Mouse (Mus musculus) lung, adult 10 weeks (tissue): ENCODE data around the gene Alox8. TPM values are rescaled to one million over a fixed set of nuclear protein-coding genes. Genes with fewer than 3 reads are reported as not detected.

Source experiments
- polyA plus RNA-seq: library from polyadenylated mRNA; stranded (reverse); fragments of 350-450 nt; fragmentation: Illumina TruSeq; extraction: RNeasy Lipid Tissue Mini Kit (QIAGEN cat#74804); gene quantifications from one replicate; pipeline ENCODE4 v1.2.3, GENCODE M21; 2014; ENCODE audit warnings: low read depth, low replicate concordance; ENCODE audit not compliant: insufficient read depth

Alox8 gene
- 0.07 TPM for polyA plus RNA-seq

DNA sequence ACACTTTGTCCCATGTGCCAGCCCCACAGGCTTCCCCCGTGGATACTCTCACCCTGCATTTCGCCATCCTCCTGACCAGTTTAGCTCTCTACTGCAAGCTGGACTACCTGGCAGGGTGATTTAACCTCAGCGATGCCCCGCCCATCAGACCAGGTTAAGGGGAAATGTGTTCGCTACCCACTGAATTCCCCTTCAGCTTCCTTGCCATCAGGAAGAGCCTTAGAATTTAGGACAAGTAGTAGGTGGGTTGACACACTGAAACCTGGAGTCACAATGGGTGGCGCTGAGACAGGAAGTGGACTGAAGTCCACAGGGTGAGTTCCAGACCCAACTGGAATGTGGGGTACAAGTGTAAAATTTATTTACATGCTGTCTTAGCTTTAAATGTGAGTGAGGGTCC, at the start of gene Alox8:
Gene Alox8 (minus strand): TSS at position 101 of the 400 bp plus-strand sequence.

DNA sequence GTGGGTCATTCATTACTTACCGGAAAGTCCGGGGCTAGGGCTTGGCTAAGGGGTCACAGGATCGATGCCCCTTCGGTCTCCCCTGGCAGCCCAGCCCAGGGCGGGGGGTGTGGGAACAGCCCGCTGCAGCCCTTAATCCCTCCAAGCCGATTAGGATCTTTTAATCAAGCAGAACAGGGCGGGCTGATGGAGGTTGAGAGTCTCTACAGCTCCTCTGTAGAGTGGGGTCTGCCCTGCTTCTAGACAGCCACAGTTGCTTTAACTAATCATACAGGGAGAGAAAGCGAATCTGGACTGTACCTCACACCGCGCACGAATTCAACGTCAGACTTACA, 39.2 kb upstream of the Alox8 start, which contains the start of gene Gucy2e:
Gene Gucy2e (minus strand): TSS at position 111 of the 335 bp plus-strand sequence.

DNA sequence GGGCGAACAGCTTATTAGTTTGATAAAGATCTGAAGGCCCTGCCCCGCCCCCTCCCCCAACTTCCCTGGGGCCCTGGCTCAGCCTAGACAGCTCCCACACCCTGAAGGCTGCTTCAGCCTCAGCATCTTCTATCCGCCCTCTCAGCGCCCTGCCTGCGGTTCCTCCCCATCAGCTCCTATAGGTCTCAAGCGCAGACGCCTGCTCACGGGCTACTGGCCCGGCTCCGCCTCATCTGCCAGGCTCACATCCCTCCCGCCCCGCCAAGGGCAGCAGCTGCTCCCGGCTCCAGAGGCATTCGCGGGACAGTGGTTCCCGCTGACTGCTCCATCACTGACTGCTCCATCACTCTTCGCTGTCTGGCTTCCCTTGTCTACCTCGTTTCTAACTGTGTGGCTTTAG, 40.8 kb downstream of the Alox8 start, which contains the start of gene Alox12b:
Gene Alox12b (plus strand): TSS at position 190 of the 400 bp plus-strand sequence.

Other genes with a start within 250 kb of the Alox8 start
- 34.6 TPM for gene Arhgef15, start 240.4 kb downstream of the Alox8 start, polyA plus RNA-seq
- gene Slc25a35, start 229.7 kb downstream of the Alox8 start, polyA plus RNA-seq = 9.0 TPM
- 17.0 TPM for gene Rangrf, start 222.7 kb downstream of the Alox8 start, polyA plus RNA-seq
- gene Pfas, start 189.4 kb downstream of the Alox8 start, polyA plus RNA-seq = 2.7 TPM
- 14.5 TPM for gene Ctc1, start 181.9 kb downstream of the Alox8 start, polyA plus RNA-seq
- 1.7 TPM for gene Aurkb, start 152.2 kb downstream of the Alox8 start, polyA plus RNA-seq
- 15.7 TPM for gene Borcs6, start 138.1 kb downstream of the Alox8 start, polyA plus RNA-seq
- gene Tmem107, start 127.0 kb downstream of the Alox8 start, polyA plus RNA-seq = 46.5 TPM
- gene Vamp2, start 109.4 kb downstream of the Alox8 start, polyA plus RNA-seq = 71.0 TPM
- gene Per1, start 102.6 kb downstream of the Alox8 start, polyA plus RNA-seq = 18.4 TPM
- 0.12 TPM for gene Hes7, start 77.4 kb downstream of the Alox8 start, polyA plus RNA-seq
- 0.39 TPM for gene 9130213A22Rik, start 75.3 kb downstream of the Alox8 start, polyA plus RNA-seq
- gene Aloxe3, start 71.9 kb downstream of the Alox8 start, polyA plus RNA-seq = 0.39 TPM
- not detected for gene Alox12b, start 40.9 kb downstream of the Alox8 start, polyA plus RNA-seq
- not detected for gene Gucy2e, start 39.2 kb upstream of the Alox8 start, polyA plus RNA-seq
- 3.7 TPM for gene Cntrob, start 125.9 kb upstream of the Alox8 start, polyA plus RNA-seq
- 64.9 TPM for gene Trappc1, start 126.1 kb upstream of the Alox8 start, polyA plus RNA-seq
- gene Kcnab3, start 128.4 kb upstream of the Alox8 start, polyA plus RNA-seq = 0.39 TPM
- 1.3 TPM for gene Rnf227, start 142.6 kb upstream of the Alox8 start, polyA plus RNA-seq
- gene Chd3, start 171.6 kb upstream of the Alox8 start, polyA plus RNA-seq = 45.8 TPM
- 125 TPM for gene Naa38, start 197.6 kb upstream of the Alox8 start, polyA plus RNA-seq
- gene Cyb5d1, start 197.8 kb upstream of the Alox8 start, polyA plus RNA-seq = 11.8 TPM
- 12.9 TPM for gene Tmem88, start 200.4 kb upstream of the Alox8 start, polyA plus RNA-seq
- gene Kdm6b, start 215.8 kb upstream of the Alox8 start, polyA plus RNA-seq = 6.6 TPM